Mouse (Mus musculus) adrenal gland (tissue): ENCODE measurements around the gene Tbxas1.

Experiments used
- intact Hi-C: fragments of 180-260 bp; cut with DNase I; formaldehyde crosslinking; loops from one replicate; pipeline ENCODE4 v1.15.1; 2025

Tbxas1 gene

DNA sequence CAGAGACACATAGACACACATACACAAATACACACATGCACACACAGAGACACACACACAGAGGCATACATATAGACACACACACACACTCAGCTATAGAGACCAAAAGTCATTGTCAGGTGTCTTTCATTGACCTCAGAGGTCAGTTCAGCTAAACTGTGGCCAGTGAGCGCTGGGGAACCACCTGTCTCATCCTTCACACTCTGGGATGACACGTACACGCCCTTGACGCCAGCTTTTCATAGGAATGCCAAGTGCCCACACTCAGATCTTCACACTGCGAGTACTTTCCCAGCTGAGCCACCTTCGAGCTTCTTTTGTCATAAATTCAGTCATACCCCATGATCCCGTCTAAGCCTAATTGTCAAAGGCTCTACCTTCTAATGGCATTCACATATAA lies 158.5 kb downstream of the Tbxas1 start:
- intact Hi-C loops: no loop called here

DNA sequence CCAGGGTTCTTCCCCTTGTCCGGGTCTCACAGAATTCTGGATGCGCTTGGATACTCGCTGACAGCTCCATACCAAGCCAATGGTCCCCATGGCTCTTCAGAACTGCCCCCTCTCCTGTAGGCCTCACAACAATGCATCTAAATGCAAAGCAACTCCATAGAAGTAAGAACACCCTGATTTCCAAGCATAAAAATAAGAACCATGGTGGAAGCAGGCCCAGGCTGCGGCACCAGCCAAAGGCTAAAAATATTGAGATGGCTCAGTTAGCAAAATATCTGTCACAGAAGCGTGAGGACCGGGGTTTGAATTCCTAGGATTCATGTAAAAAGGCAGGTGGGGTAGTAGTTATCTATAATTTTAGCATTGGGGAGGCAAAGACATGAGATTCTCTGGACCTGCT lies 159.8 kb downstream of the Tbxas1 start:
- intact Hi-C loops: no loop called here

DNA sequence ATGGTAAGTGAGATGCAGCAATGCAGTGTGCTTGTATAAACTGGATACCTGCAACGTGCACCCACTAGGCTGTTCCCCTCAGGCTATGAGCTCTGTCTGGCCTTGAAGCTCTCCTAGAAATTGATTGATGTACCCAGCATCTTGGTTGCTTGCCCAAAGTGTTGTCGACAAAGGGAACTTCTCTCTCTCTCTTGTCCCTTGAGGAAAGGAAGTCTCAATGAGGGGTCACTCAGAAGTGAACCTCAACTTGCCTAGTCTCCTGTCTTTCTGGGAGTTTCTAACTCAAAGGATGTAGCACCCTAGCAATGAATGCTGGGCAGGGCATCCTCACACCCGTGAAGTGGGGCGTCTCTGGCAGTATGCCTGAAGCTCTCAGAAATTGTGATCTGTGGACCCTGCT lies 161.0 kb downstream of the Tbxas1 start:
- intact Hi-C loops: no loop called here

GRCm38 (mm10) chr6:39040451-39040850 lies 165.2 kb downstream of the Tbxas1 start:
- intact Hi-C loops: no loop called here

DNA sequence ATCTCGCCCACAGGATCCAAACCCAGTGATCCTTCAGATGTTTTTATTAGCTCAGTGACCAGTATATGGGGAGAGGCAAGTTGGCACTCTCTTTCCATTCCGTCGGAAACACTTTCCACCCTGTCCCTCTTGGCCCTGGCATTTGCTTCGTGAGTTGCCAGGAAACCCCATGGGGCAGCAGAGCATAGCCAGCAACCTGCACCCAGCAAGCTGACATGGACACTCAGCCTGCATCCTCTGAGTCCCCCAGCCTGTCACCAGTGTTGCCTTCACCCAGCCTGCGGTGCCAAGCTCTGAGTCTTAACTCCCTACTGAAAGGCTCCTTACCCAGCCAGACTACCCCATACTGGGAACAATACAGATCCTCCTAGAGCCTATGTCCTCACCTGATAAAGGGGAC lies 173.9 kb downstream of the Tbxas1 start:
- intact Hi-C loops: no loop called here

- intact Hi-C loops: no loop called here
Observed at GRCm38 (mm10) chr6:39050836-39051235, 175.6 kb downstream of the Tbxas1 start.

DNA sequence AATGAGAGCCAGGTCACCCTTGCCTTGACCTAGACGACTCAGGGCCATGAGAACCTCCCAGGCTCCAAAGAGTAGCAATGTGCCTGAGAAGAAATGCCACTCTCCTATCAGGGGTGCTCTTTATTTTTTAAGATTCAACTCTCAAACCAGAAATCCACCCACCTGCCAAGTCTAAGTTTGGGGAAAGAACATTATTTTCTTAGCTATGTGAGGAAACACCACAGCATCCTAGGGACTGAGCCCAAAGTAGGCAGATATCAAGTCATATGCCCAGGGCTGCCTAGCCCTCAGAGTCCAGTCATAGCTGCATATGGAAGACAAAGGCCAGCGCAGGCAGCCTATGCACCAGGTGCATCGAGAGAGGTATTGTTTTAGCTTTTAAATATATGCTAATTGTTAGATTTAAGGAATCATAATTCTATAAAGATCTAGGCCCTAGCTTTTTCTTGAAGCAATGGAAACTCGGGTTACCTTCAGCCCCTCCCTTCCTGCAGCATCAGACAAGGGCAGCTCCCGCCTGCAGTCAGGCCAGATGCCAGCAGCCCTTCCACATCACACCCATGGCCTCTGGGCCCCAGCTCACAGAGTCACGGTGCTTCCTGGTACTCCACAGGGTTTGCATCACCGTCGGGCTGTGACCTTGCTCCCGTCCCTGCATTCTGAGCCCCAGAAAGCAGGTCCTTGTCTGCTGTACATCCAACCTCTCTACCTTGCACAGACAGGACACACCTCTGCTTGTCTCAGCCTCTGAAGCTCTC lies 176.8 kb downstream of the Tbxas1 start:
- intact Hi-C loops: no loop called here

- intact Hi-C loops: no loop called here
Observed at GRCm38 (mm10) chr6:39052636-39053035, 177.4 kb downstream of the Tbxas1 start.

GRCm38 (mm10) chr6:39054206-39054864 lies 179.1 kb downstream of the Tbxas1 start:
- intact Hi-C loops: no loop called here

DNA sequence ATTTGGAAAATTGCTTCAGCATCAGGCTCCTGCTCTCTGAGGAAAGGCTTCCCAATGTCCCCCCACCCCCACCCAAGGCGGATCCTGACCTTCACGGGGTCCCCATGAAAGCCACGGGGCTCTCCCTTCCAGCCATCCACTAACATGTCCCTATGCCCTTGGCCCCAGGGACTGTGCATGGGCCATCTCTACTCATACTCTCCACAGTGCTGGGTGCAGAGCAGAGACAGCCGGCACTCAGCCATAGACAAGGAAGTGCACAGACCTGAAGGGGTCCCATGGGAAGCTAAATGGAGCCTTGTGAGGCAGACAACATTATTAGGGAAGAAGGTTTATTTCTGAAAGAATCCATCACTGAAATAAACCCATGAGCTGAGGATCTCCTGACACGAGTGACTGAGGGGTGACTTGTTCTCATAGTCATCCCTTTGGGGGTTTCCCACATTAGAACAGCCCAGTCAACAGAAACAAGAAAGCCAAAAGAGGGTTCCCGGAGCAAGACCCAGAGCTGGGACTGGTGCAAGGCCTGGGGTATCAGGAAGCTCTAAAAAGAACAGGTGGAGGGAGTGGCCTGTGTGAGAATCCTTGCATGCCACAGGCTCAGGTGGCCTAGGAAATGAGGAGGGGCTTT lies 179.8 kb downstream of the Tbxas1 start:
- intact Hi-C loops: no loop called here

DNA sequence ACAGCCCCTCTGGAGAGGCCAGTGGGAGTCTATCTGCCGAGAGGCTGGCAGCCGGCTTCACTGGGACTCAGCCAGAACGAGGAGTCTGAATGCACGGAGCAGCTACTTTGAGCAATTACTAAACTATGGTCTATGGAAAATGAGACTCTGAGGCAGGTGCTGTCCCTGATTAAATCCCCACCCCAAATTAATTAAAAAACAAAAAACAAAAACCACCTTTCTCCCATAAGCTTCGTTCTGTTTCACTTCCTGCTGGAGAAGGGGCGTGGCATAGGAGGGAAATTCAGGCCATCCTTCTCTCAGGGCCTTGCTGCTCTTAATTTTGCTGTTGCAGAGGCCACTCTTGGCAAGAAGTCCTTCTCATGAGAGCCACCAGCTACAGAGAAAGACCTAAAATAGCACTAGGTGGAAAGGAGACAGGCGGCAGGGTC lies 180.6 kb downstream of the Tbxas1 start:
- intact Hi-C loops: no loop called here

GRCm38 (mm10) chr6:39057161-39057560 lies 182.0 kb downstream of the Tbxas1 start:
- intact Hi-C loops: no loop called here

DNA sequence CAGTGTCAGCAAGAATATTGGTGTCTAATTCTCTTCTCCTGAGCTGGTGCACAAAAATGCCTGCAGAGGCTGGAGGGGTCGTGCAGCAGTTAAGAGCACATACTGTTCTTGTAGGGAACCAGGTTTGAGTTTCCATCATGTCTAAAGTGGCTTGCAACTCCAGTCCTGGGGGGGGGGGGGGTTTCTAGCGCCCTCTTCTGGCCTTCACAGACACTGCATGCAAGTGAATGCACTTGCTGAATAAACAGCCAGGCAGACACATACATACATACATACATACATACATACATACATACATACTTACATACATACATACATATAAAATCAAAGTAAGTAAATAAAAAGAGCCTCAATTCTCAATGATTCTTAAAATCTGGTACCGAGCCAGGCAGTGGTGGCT lies 183.2 kb downstream of the Tbxas1 start:
- intact Hi-C loops: no loop called here

- intact Hi-C loops: no loop called here
Observed at GRCm38 (mm10) chr6:39058936-39059335, 183.7 kb downstream of the Tbxas1 start.

GRCm38 (mm10) chr6:39059547-39060497 lies 184.6 kb downstream of the Tbxas1 start:
- intact Hi-C loops: loop anchor here (5.0 kb wide), 1 partner anchor 133 kb away; no protein-coding TSS in a partner anchor

- intact Hi-C loops: loop anchor here (5.0 kb wide), 1 partner anchor 134 kb away; no protein-coding TSS in a partner anchor
Observed at GRCm38 (mm10) chr6:39061180-39061579, 186.0 kb downstream of the Tbxas1 start.

DNA sequence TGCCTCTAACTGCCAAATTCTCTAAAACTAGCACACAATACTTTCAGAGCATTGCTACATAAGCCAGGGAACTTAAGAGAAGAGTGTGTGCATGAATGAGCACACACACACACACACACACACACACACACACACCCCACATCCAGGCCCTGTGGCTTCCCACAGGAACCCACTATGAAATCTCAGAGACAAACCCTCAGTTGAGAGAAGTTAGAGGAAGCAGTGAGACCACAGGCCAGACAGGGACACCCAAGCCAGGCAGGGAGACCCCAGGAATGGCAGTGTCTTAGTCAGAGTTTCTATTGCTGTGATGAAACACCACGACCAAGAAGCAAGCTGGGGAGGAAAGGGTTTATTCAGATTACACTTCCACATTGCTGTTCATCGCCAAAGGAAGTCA lies 188.3 kb downstream of the Tbxas1 start:
- intact Hi-C loops: loop anchor here (5.0 kb wide), 1 partner anchor 136 kb away; no protein-coding TSS in a partner anchor

DNA sequence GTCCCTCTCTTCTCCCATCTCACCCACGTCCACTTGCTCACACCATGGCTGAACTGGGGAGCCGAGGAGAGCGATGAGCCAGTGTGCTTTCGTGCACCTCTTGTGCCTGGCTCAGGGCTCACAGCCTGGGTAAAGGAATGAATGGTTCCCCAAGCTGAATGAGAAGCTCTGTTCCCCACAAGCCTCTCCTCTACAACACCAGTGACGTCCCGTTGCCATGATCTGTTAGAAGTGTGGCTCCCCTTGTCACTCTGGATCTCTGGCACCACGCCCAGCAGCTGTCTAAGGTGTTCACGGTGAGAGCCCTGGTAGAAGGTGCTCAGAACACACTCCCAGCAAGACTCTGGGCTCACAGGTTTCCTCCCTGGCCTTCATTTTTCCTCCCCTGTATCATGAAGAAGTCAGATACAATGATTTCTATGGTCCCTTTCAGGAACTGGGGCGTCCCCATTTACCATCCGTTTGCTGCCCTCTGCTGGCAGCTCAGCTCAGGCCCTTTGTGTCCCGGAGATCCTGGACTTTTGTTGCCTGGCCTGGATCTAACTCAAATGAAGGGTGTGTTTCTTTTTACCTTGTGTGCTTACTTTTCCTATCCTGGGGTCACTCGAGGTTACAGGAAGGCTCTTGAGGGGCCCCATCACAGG lies 191.9 kb downstream of the Tbxas1 start:
- intact Hi-C loops: loop anchor here (5.0 kb wide), 1 partner anchor 330 kb away; no protein-coding TSS in a partner anchor

GRCm38 (mm10) chr6:39072664-39073063 lies 197.5 kb downstream of the Tbxas1 start:
- intact Hi-C loops: no loop called here

GRCm38 (mm10) chr6:39074186-39074585 lies 199.0 kb downstream of the Tbxas1 start:
- intact Hi-C loops: no loop called here

DNA sequence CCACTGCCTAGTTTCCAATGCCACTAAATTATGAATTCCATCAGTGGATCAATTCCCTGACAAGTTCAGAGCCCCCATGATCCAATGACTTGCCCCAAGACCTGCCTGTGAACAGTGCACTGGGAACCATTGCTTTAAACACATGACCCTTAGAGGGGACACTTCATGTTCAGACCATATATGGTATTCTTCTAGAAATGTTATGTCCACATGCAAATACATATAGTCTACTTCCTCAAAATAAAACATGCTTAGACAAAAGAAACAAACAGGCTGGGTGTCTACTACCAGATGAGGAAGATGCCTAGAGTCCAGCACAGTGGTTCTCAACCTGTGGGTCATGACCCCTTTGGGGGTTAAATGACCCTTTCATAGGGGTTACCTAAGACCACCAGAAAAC lies 201.3 kb downstream of the Tbxas1 start:
- intact Hi-C loops: no loop called here
